Mouse (Mus musculus) midbrain, embryonic 14.5 days (tissue): ENCODE measurements around the gene Fam198a. TPM values are rescaled to one million over a fixed set of nuclear protein-coding genes. Genes with fewer than 3 reads are reported as not detected.

Source experiments
- ATAC-seq: fragments of 200-750 bp; cut with Nextera tagmentation; 2 replicates; pipeline ENCODE4 v1.8.0; 2017; ENCODE audit warnings: moderate number of reproducible peaks, moderate library complexity; ENCODE audit not compliant: low FRiP score, low TSS enrichment
- DNase-seq: peaks from one replicate; pipeline ENCODE4 v3.0.0-alpha.2; 2015
- H3K27ac ChIP-seq: fragments of 300-500 bp; sonication (generic); replicated peaks from 2 replicates; pipeline ENCODE4 v1.5.1; 2014; ENCODE audit warnings: mild to moderate bottlenecking, low read depth, low read length, moderate library complexity
- H3K27me3 ChIP-seq: fragments of 300-500 bp; sonication (generic); 2 replicates; pipeline ENCODE4 v1.6.1; 2014; ENCODE audit warnings: low read length, control low read depth, mixed read lengths; ENCODE audit not compliant: control insufficient read depth, insufficient read depth
- H3K36me3 ChIP-seq: fragments of 300-500 bp; sonication (generic); 2 replicates; pipeline ENCODE4 v1.6.1; 2014; ENCODE audit warnings: low read length, control low read depth; ENCODE audit not compliant: control insufficient read depth, insufficient read depth
- H3K4me1 ChIP-seq: fragments of 300-500 bp; sonication (generic); 2 replicates; pipeline ENCODE4 v1.6.1; 2014; ENCODE audit warnings: mild to moderate bottlenecking, antibody characterized with exemption, low read length, control low read depth; ENCODE audit not compliant: control insufficient read depth, insufficient read depth
- H3K4me2 ChIP-seq: fragments of 300-500 bp; sonication (generic); 2 replicates; pipeline ENCODE4 v1.6.1; 2014; ENCODE audit warnings: mild to moderate bottlenecking, low read length, moderate library complexity
- H3K4me3 ChIP-seq: fragments of 300-500 bp; sonication (generic); replicated peaks from 2 replicates; pipeline ENCODE4 v1.5.1; 2014; ENCODE audit warnings: low read depth, low read length
- H3K9ac ChIP-seq: fragments of 300-500 bp; sonication (generic); replicated peaks from 2 replicates; pipeline ENCODE4 v1.6.1; 2014; ENCODE audit warnings: mild to moderate bottlenecking, low read length, moderate library complexity
- H3K9me3 ChIP-seq: fragments of 300-500 bp; sonication (generic); 2 replicates; pipeline ENCODE4 v1.6.1; 2016; ENCODE audit warnings: low read length, control low read depth, mixed read lengths; ENCODE audit not compliant: control insufficient read depth
- WGBS: fragments of 180-500 bp; shearing (Covaris S2); extraction: QIAGEN DNeasy Blood & Tissue Kit; methylation state at CpG from one replicate; pipeline ENCODE4 v1.1.7; 2014; 5-methylcytosine and 5-hydroxymethylcytosine counted together
- polyA plus RNA-seq: library from polyadenylated mRNA; unstranded; fragments of >200 nt; fragmentation: Nextera tagmentation; extraction: Ambion mirVana; gene quantifications from 2 replicates; pipeline ENCODE4 v1.2.1, GENCODE M21; 2014

The Fam198a gene
- polyA plus RNA-seq, 1 experiment from 2014 or later = 0.80 TPM

DNA sequence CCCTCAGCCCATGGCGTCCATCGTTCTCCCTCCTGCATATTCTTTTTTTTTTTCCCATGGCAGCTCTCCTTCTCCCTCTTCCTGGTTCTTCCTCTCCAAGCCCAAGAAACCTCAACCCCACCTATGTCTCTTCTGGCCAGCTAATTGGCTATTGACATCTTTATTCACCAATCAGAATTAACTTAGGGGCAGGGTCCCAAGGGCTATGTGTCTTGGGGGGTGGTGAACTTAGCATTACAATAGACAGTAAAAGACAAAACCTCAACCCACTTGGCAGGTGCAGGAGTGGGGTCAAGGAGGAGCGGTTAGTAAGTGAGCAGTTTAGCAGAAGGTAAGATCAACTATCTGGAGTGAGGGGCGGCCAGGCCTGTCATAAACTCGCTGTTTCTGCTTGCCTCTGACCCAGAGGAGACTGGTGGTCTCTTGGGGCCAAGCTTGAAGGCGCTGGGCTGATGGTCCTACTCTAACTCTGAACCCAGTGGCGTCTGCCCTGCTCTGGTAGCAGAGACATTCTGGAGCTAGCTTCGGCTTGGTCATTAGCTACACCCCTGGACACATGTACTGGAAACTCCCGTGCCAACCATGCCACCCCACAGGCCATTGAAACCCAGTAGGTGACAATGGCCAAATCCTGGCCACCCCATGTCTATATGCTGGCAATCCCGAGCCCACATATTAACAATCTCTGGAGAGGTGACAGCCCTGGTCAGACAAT lies 43.3 kb upstream of the Fam198a start:
- H3K27ac ChIP-seq = no peak overlapping the region
- H3K9ac ChIP-seq = no peak overlapping the region
- no peaks in the 10 kb centered on the region for H3K27me3 ChIP-seq
- ATAC-seq = no peak
- H3K4me1 ChIP-seq = no peaks in the 10 kb centered on the region
- H3K9me3 ChIP-seq = no peaks in the 10 kb centered on the region
- no peak overlapping the region for H3K4me2 ChIP-seq
- DNase-seq = no peak
- no peaks in the 10 kb centered on the region for H3K36me3 ChIP-seq
- H3K4me3 ChIP-seq = no peak overlapping the region
- 74% methylated on average over 10 of the region's 10 CpGs for WGBS

DNA sequence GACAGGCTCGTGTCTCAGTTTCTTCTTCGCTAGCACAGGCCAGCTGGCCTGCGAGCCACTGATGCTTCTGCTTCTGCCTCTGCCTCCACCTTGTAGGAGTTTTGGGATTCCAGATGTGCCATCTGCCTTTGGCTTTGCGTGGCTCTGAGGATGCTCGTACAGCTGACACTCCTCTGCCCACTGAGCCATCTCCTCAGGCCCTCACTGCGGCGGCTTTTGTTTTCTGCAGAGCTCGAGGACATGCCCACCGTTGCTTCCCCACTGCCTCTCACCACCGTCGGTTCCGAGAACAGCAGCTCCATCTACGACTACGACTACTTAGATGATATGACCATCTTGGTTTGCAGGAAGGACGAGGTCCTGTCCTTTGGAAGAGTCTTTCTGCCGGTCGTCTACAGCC lies 42.5 kb upstream of the Fam198a start:
- no peaks in the 10 kb centered on the region for H3K4me1 ChIP-seq
- no peak overlapping the region for H3K4me3 ChIP-seq
- no peak overlapping the region for H3K4me2 ChIP-seq
- DNase-seq (no peak), ATAC-seq (no peak)
- whole genome bisulfite sequencing = 92% methylated on average over 17 of the region's 17 CpGs
- no peaks in the 10 kb centered on the region for H3K9me3 ChIP-seq
- H3K27ac ChIP-seq = no peak overlapping the region
- no peaks in the 10 kb centered on the region for H3K36me3 ChIP-seq
- no peak overlapping the region for H3K9ac ChIP-seq
- no peaks in the 10 kb centered on the region for H3K27me3 ChIP-seq

GRCm38 (mm10) chr9:121909635-121910034 lies 41.2 kb upstream of the Fam198a start:
- Histone ChIP-seq H3K4me3 (no peak overlapping the region), H3K9ac (no peak overlapping the region), H3K4me2 (no peak overlapping the region), H3K27ac (no peak overlapping the region), H3K9me3 (no peaks in the 10 kb centered on the region), H3K4me1 (no peaks in the 10 kb centered on the region), H3K36me3 (no peaks in the 10 kb centered on the region), H3K27me3 (no peaks in the 10 kb centered on the region)
- ATAC-seq (no peak), DNase-seq (no peak)
- 74% methylated on average over 6 of the region's 6 CpGs for WGBS

GRCm38 (mm10) chr9:121911196-121911595 lies 39.6 kb upstream of the Fam198a start:
- no peaks in the 10 kb centered on the region for H3K4me1 ChIP-seq
- H3K4me2 ChIP-seq = no peak overlapping the region
- no peak for ATAC-seq
- H3K4me3 ChIP-seq = no peak overlapping the region
- 88% methylated on average over 7 of the region's 7 CpGs for WGBS
- H3K9ac ChIP-seq = no peak overlapping the region
- no peak overlapping the region for H3K27ac ChIP-seq
- H3K36me3 ChIP-seq = no peaks in the 10 kb centered on the region
- H3K27me3 ChIP-seq = no peaks in the 10 kb centered on the region
- no peak for DNase-seq
- no peaks in the 10 kb centered on the region for H3K9me3 ChIP-seq

- no peak overlapping the region for H3K4me3 ChIP-seq
- no peaks in the 10 kb centered on the region for H3K27me3 ChIP-seq
- H3K4me2 ChIP-seq = no peak overlapping the region
- ATAC-seq = no peak
- no peaks in the 10 kb centered on the region for H3K4me1 ChIP-seq
- DNase-seq = no peak
- H3K36me3 ChIP-seq = no peaks in the 10 kb centered on the region
- H3K9ac ChIP-seq = no peak overlapping the region
- WGBS = 84% methylated on average over 4 of the region's 4 CpGs
- no peaks in the 10 kb centered on the region for H3K9me3 ChIP-seq
- no peak overlapping the region for H3K27ac ChIP-seq
Observed at GRCm38 (mm10) chr9:121912786-121913185, 38.0 kb upstream of the Fam198a start.

DNA sequence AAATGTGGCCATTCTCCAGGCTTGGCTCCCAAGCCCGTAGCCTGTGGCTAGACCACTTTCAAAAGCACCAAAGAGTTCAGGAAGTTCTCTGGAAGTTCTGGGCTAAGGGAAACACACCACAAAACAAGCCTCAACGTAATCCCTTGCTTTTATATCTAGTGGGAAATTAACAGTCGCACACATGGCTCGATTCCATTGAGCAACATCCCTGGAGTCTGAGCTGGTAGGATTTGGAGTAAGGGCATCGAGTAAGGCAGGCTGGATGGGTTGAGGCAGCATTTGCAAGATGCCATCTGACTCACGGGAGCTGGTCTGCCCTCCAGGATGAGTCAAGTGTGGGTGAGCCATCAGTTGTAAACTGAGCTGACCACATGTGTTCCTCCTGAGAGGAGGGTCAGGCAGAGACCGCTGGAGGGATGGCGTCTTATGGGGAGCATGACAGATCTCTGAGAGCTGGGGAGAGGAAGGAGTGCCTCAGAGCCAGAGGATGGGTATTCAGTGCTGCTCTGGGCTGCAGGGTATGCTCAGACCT lies 36.5 kb upstream of the Fam198a start:
- no peak overlapping the region for H3K9ac ChIP-seq
- H3K4me3 ChIP-seq = no peak overlapping the region
- no peak for DNase-seq
- H3K9me3 ChIP-seq = no peaks in the 10 kb centered on the region
- H3K4me2 ChIP-seq = no peak overlapping the region
- H3K36me3 ChIP-seq = no peaks in the 10 kb centered on the region
- WGBS = 90% methylated on average over 8 of the region's 8 CpGs
- H3K27me3 ChIP-seq = no peaks in the 10 kb centered on the region
- H3K4me1 ChIP-seq = no peaks in the 10 kb centered on the region
- no peak for ATAC-seq
- no peak overlapping the region for H3K27ac ChIP-seq

DNA sequence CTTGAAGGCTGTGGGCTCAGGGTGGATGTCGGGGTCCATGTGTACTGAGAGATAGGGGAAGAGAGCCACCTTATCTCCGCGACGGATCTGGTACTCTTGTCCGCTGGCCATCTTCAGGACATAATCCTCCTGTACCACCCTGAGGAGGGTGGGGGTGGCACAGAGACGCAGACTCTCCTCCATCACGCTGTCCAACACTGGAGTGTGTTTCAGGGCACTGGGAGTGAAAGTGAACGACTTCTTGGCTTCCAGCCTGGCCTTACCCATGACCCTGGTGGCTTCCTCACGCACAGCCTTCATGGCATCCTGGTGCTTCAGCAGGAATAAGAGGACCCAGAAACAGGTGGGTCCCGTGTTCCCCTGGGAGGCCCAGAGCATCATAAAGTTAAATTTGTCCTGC lies 35.7 kb upstream of the Fam198a start:
- H3K27me3 ChIP-seq = no peaks in the 10 kb centered on the region
- DNase-seq (no peak), ATAC-seq (no peak)
- no peak overlapping the region for H3K9ac ChIP-seq
- 91% methylated on average over 10 of the region's 10 CpGs for WGBS
- H3K4me1 ChIP-seq = no peaks in the 10 kb centered on the region
- H3K4me3 ChIP-seq = no peak overlapping the region
- H3K9me3 ChIP-seq = no peaks in the 10 kb centered on the region
- H3K4me2 ChIP-seq = no peak overlapping the region
- no peaks in the 10 kb centered on the region for H3K36me3 ChIP-seq
- H3K27ac ChIP-seq = no peak overlapping the region

- ATAC-seq (no peak), DNase-seq (no peak)
- Histone ChIP-seq H3K4me2 (no peak within 1 kb of the TSS), H3K27me3 (no peaks in the 10 kb centered on the region), H3K27ac (no peak within 1 kb of the TSS), H3K36me3 (no peaks in the 10 kb centered on the region), H3K9me3 (no peaks in the 10 kb centered on the region), H3K9ac (no peak within 1 kb of the TSS), H3K4me3 (no peak within 1 kb of the TSS), H3K4me1 (no peaks in the 10 kb centered on the region)
- WGBS = 77% methylated on average over 8 of the region's 8 CpGs
Observed at GRCm38 (mm10) chr9:121916102-121916501, 34.7 kb upstream of the Fam198a start, which contains the start of gene Cyp8b1. Cyp8b1 (minus strand) TSS chr9:121916305.

- DNase-seq = no peak
- no peaks in the 10 kb centered on the region for H3K4me1 ChIP-seq
- H3K27me3 ChIP-seq = no peaks in the 10 kb centered on the region
- 82% methylated on average over 10 of the region's 10 CpGs for WGBS
- H3K36me3 ChIP-seq = no peaks in the 10 kb centered on the region
- no peak overlapping the region for H3K4me3 ChIP-seq
- H3K9ac ChIP-seq = no peak overlapping the region
- no peaks in the 10 kb centered on the region for H3K9me3 ChIP-seq
- H3K4me2 ChIP-seq = no peak overlapping the region
- no peak overlapping the region for H3K27ac ChIP-seq
- ATAC-seq = no peak
Observed at GRCm38 (mm10) chr9:121919027-121919501, 31.7 kb upstream of the Fam198a start.
